Mouse (Mus musculus) heart, embryonic 14.5 days (tissue): Measurements from ENCODE around the gene Bbs4. TPM values are rescaled to one million over a fixed set of nuclear protein-coding genes. Genes with fewer than 3 reads are reported as not detected.
"Not testable (repeated sequence)": the region's sequence is repeated elsewhere in the genome, so short reads cannot be mapped to it uniquely, and the experiment has no call there.

ENCODE experiments used
- ATAC-seq: fragments of 200-750 bp; cut with Nextera tagmentation; 2 replicates; pipeline ENCODE4 v1.8.0; 2017; ENCODE audit warnings: low read depth, moderate TSS enrichment; ENCODE audit not compliant: insufficient number of reproducible peaks, insufficient read depth, low FRiP score
- H3K27ac ChIP-seq, 2 experiments: fragments of 200-500 bp in 1 of 2; fragments of 300-500 bp in 1 of 2; sonication (generic) in 1 of 2; replicated peaks in 1 of 2; 2 replicates each; pipeline ENCODE4 v1.5.1; 2012 to 2014; ENCODE audit warnings: low read depth in 2 of 2, low read length in 2 of 2, control low read depth in 1 of 2, mild to moderate bottlenecking in 1 of 2, mixed read lengths in 1 of 2; ENCODE audit not compliant: control insufficient read depth in 1 of 2, insufficient read depth in 1 of 2
- H3K27me3 ChIP-seq: fragments of 300-500 bp; sonication (generic); 2 replicates; pipeline ENCODE4 v1.6.1; 2014; ENCODE audit warnings: mild to moderate bottlenecking, low read length, control low read depth; ENCODE audit not compliant: control insufficient read depth, insufficient read depth
- H3K36me3 ChIP-seq: fragments of 300-500 bp; sonication (generic); 2 replicates; pipeline ENCODE4 v1.6.1; 2014; ENCODE audit warnings: mild to moderate bottlenecking, control low read depth, low read length, mixed read lengths; ENCODE audit not compliant: control insufficient read depth, insufficient read depth
- H3K4me1 ChIP-seq, 2 experiments: fragments of 200-500 bp in 1 of 2; fragments of 300-500 bp in 1 of 2; sonication (generic) in 1 of 2; 2 replicates each; pipeline ENCODE4 v1.6.1; 2012 to 2014; ENCODE audit warnings: low read length in 2 of 2, control low read depth in 1 of 2, mixed read lengths in 1 of 2; ENCODE audit not compliant: control insufficient read depth in 2 of 2, insufficient read depth in 2 of 2
- H3K4me2 ChIP-seq: fragments of 300-500 bp; sonication (generic); 2 replicates; pipeline ENCODE4 v1.6.1; 2014; ENCODE audit warnings: mild to moderate bottlenecking, low read length
- H3K4me3 ChIP-seq, 2 experiments: fragments of 200-500 bp in 1 of 2; fragments of 300-500 bp in 1 of 2; sonication (generic) in 1 of 2; 2 replicates each; pipeline ENCODE4 v1.5.1; 2012 to 2014; ENCODE audit warnings: low read length in 2 of 2, mild to moderate bottlenecking in 2 of 2, control low read depth in 1 of 2, low read depth in 1 of 2, moderate library complexity in 1 of 2; ENCODE audit not compliant: control insufficient read depth in 1 of 2, insufficient read depth in 1 of 2
- H3K9ac ChIP-seq: fragments of 300-500 bp; sonication (generic); 2 replicates; pipeline ENCODE4 v1.6.1; 2014; ENCODE audit warnings: mild to moderate bottlenecking, low read length
- H3K9me3 ChIP-seq: fragments of 300-500 bp; sonication (generic); 2 replicates; pipeline ENCODE4 v1.6.1; 2016; ENCODE audit warnings: low read length, control low read depth; ENCODE audit not compliant: control insufficient read depth
- WGBS: fragments of 180-500 bp; shearing (Covaris S2); extraction: QIAGEN DNeasy Blood & Tissue Kit; methylation state at CpG from one replicate; pipeline ENCODE4 v1.1.7; 2014; 5-methylcytosine and 5-hydroxymethylcytosine counted together
- polyA plus RNA-seq: library from polyadenylated mRNA; unstranded; fragments of >200 nt; fragmentation: Nextera tagmentation; extraction: Ambion mirVana; gene quantifications from 2 replicates; pipeline ENCODE4 v1.2.1, GENCODE M21; 2014

Bbs4 gene
- polyA plus RNA-seq, 1 experiment from 2014 or later: 7.4 TPM

- H3K4me1 ChIP-seq, H3K4me2 ChIP-seq, H3K36me3 ChIP-seq, H3K9ac ChIP-seq, H3K27me3 ChIP-seq, H3K4me3 ChIP-seq, H3K27ac ChIP-seq, H3K9me3 ChIP-seq, ATAC-seq: not testable (repeated sequence)
- WGBS: 40% methylated on average over 1 of the region's 1 CpGs
These were observed 4.7 kb upstream of the Bbs4 start for GRCm38 (mm10) chr9:59358041-59358440.

GRCm38 (mm10) chr9:59352586-59353252 lies 589 bp downstream of the Bbs4 start:
- Histone ChIP-seq H3K4me1 (no peaks in the 10 kb centered on the region), H3K9ac (peak overlapping the region; percentile 79), H3K36me3 (no peaks in the 10 kb centered on the region), H3K9me3 (no peaks in the 10 kb centered on the region), H3K4me2 (peak overlapping the region; percentile 80), H3K27ac (peak overlapping the region; percentile 79 to 82), H3K4me3 (peak overlapping the region; percentile 58 to 72), H3K27me3 (no peaks in the 10 kb centered on the region)
- no peak for ATAC-seq
- WGBS: 12% methylated on average over 15 of the region's 15 CpGs

GRCm38 (mm10) chr9:59346176-59346575 lies 7.1 kb downstream of the Bbs4 start:
- H3K4me2 ChIP-seq: no peak overlapping the region
- WGBS: 57% methylated on average over 2 of the region's 2 CpGs
- ATAC-seq: no peak
- peaks cover 11% of the 10 kb centered on the region for H3K36me3 ChIP-seq
- H3K27me3 ChIP-seq: no peaks in the 10 kb centered on the region
- no peaks in the 10 kb centered on the region for H3K9me3 ChIP-seq
- H3K27ac ChIP-seq: no peak overlapping the region
- no peak overlapping the region for H3K9ac ChIP-seq
- no peak overlapping the region for H3K4me3 ChIP-seq
- no peaks in the 10 kb centered on the region for H3K4me1 ChIP-seq

GRCm38 (mm10) chr9:59340002-59340401 lies 13.3 kb downstream of the Bbs4 start:
- WGBS: 82% methylated on average over 8 of the region's 9 CpGs
- Histone ChIP-seq H3K9ac (no peak overlapping the region), H3K27ac (no peak overlapping the region), H3K36me3 (peaks cover 17% of the 10 kb centered on the region), H3K4me2 (no peak overlapping the region), H3K27me3 (no peaks in the 10 kb centered on the region), H3K4me3 (no peak overlapping the region), H3K9me3 (no peaks in the 10 kb centered on the region), H3K4me1 (no peaks in the 10 kb centered on the region)
- ATAC-seq: no peak

GRCm38 (mm10) chr9:59339107-59339506 lies 14.2 kb downstream of the Bbs4 start:
- Histone ChIP-seq H3K9me3 (no peaks in the 10 kb centered on the region), H3K4me2 (no peak overlapping the region), H3K4me3 (no peak overlapping the region), H3K4me1 (no peaks in the 10 kb centered on the region), H3K27ac (no peak overlapping the region), H3K27me3 (no peaks in the 10 kb centered on the region), H3K36me3 (peaks cover 17% of the 10 kb centered on the region), H3K9ac (no peak overlapping the region)
- WGBS: 78% methylated on average over 5 of the region's 5 CpGs
- no peak for ATAC-seq

- 78% methylated on average over 5 of the region's 5 CpGs for WGBS
- no peaks in the 10 kb centered on the region for H3K4me1 ChIP-seq
- no peak overlapping the region for H3K9ac ChIP-seq
- no peak overlapping the region for H3K4me2 ChIP-seq
- no peak overlapping the region for H3K4me3 ChIP-seq
- H3K27ac ChIP-seq: no peak overlapping the region
- no peak for ATAC-seq
- H3K9me3 ChIP-seq: no peaks in the 10 kb centered on the region
- peaks cover 17% of the 10 kb centered on the region for H3K36me3 ChIP-seq
- H3K27me3 ChIP-seq: no peaks in the 10 kb centered on the region
These were observed 14.9 kb downstream of the Bbs4 start for GRCm38 (mm10) chr9:59338411-59338810.

GRCm38 (mm10) chr9:59337889-59338288 lies 15.4 kb downstream of the Bbs4 start:
- no peak for ATAC-seq
- Histone ChIP-seq H3K4me1 (no peaks in the 10 kb centered on the region), H3K4me2 (no peak overlapping the region), H3K36me3 (peaks cover 22% of the 10 kb centered on the region), H3K9me3 (no peaks in the 10 kb centered on the region), H3K27me3 (no peaks in the 10 kb centered on the region), H3K27ac (no peak overlapping the region), H3K4me3 (no peak overlapping the region), H3K9ac (no peak overlapping the region)
- 91% methylated on average over 5 of the region's 5 CpGs for WGBS

- 85% methylated on average over 3 of the region's 3 CpGs for WGBS
- no peak for ATAC-seq
- H3K27me3 ChIP-seq: no peaks in the 10 kb centered on the region
- no peak overlapping the region for H3K27ac ChIP-seq
- no peak overlapping the region for H3K9ac ChIP-seq
- H3K4me3 ChIP-seq: no peak overlapping the region
- H3K9me3 ChIP-seq: no peaks in the 10 kb centered on the region
- peaks cover 17% of the 10 kb centered on the region for H3K36me3 ChIP-seq
- no peaks in the 10 kb centered on the region for H3K4me1 ChIP-seq
- H3K4me2 ChIP-seq: no peak overlapping the region
These were observed 16.8 kb downstream of the Bbs4 start for GRCm38 (mm10) chr9:59336539-59336938.
